Mouse (Mus musculus): ENCODE data around the gene Foxb2. TPM values are rescaled to one million over a fixed set of nuclear protein-coding genes. Genes with fewer than 3 reads are reported as not detected.

Foxb2 gene
- polyA plus RNA-seq, 1 experiment from 2014 or later: not detected

DNA sequence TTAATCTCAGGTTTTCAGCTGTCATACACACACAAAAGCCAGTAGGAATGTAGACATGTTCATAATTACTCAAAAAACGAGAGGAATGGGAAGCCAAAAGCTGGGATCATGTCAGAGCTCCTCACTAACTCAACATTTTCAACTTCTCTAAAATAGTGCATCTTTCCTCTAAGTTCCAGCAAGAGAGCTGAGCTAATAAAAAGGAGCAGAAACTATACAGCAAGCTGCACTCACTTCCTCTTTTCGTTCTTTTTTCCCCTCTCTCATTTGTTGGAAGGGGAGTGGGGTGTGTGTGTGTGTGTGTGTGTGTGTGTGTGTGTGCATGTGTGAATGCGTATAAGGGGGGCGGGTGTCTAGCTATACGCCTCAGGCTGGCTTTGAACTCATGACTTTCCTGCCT lies 45.9 kb downstream of the Foxb2 start:
- no peaks in the 10 kb centered on the region for H3K9me3 ChIP-seq (ENCODE audit: control insufficient read depth, low read length)
- no peak overlapping the region for H3K4me3 ChIP-seq (ENCODE audit: low read length)
- 72% methylated on average over 5 of the region's 5 CpGs for WGBS
- no peak overlapping the region for H3K9ac ChIP-seq (ENCODE audit: low read depth, low read length)
- no peak overlapping the region for H3K27ac ChIP-seq (ENCODE audit: low read length)
- H3K4me2 ChIP-seq (ENCODE audit: low read depth, low read length): no peak overlapping the region
- H3K36me3 ChIP-seq (ENCODE audit: control insufficient read depth, insufficient read depth, low read length): no peaks in the 10 kb centered on the region
- ATAC-seq: no peak
- H3K27me3 ChIP-seq (replicated peaks; ENCODE audit: control insufficient read depth, insufficient read depth, low read length): no peaks in the 10 kb centered on the region
- H3K4me1 ChIP-seq (ENCODE audit: control insufficient read depth, insufficient read depth, low read length): no peaks in the 10 kb centered on the region

DNA sequence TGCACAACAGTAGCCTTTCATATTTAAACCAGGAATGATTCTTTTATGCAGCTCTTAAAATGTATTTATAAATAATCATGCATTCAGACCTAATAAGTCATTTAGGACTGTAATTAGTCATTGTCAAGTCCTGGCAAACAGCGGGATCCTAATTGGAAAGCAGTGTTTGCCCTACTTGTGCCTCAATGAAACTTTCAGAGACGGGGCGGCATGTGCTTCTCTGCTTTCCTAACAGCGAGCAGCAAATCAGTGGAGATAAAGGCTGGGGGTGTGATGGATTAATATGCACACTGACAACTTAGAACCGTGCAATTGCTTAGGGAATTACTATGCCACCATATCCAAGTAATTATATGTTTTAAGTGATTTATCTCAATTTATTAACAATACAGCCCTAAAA lies 48.4 kb downstream of the Foxb2 start:
- Histone ChIP-seq H3K27me3 (replicated peaks; ENCODE audit: control insufficient read depth, insufficient read depth, low read length) (no peaks in the 10 kb centered on the region), H3K4me2 (ENCODE audit: low read depth, low read length) (no peak overlapping the region), H3K36me3 (ENCODE audit: control insufficient read depth, insufficient read depth, low read length) (no peaks in the 10 kb centered on the region), H3K4me1 (ENCODE audit: control insufficient read depth, insufficient read depth, low read length) (no peaks in the 10 kb centered on the region), H3K9ac (ENCODE audit: low read depth, low read length) (no peak overlapping the region), H3K27ac (ENCODE audit: low read length) (no peak overlapping the region), H3K9me3 (ENCODE audit: control insufficient read depth, low read length) (no peaks in the 10 kb centered on the region), H3K4me3 (ENCODE audit: low read length) (no peak overlapping the region)
- WGBS: 59% methylated on average over 5 of the region's 5 CpGs
- ATAC-seq: no peak

Other genes with a start within 250 kb of the Foxb2 start
- 7.6 and 9.2 TPM in 2 replicates for gene Vps13a, start 92.9 kb downstream of the Foxb2 start, polyA plus RNA-seq (2015; fragmentation: Nextera tagmentation; extraction: Ambion mirVana)
- 1.4 and 1.6 TPM in 2 replicates for gene Prune2, start 82.3 kb upstream of the Foxb2 start, polyA plus RNA-seq (2015; fragmentation: Nextera tagmentation; extraction: Ambion mirVana)

All from intestine, embryonic 16.5 days (tissue).